In genomic region chr11:60700320-60701185, GRCm38 (mm10) we compare ENCODE assay signal across 8 mouse cellular contexts. TPM values are rescaled to one million over a fixed set of nuclear protein-coding genes. Genes with fewer than 3 reads are reported as not detected.
DNase-seq lines count a peak whose midpoint lies in the region; ATAC-seq and TF ChIP-seq lines count a peak whose summit lies in the region.

No protein-coding gene starts in this region.

- H3K27me3 ChIP-seq in E14TG2a.4 (ENCODE audit: insufficient read depth, low read length): peaks cover 9% of the 10 kb centered on the region
- no peaks in the 10 kb centered on the region for H3K27me3 ChIP-seq in liver, embryonic 13.5 days
- no peaks in the 10 kb centered on the region for H3K27me3 ChIP-seq in stomach, embryonic 14.5 days (ENCODE audit: control insufficient read depth, insufficient read depth, low read length)

- no peak for TF ChIP-seq CTCF in E14TG2a.4 (conservative IDR thresholded peaks at IDR 0.05; ENCODE audit: low read length)

- H3K27ac ChIP-seq in liver, embryonic 13.5 days: peak overlapping the region; percentile 89
- H3K27ac ChIP-seq in stomach, embryonic 14.5 days (ENCODE audit: low read length): peak overlapping the region; percentile 88; the same call in 1 of the 2 replicates

- H3K4me3 ChIP-seq in E14TG2a.4 (replicated peaks; ENCODE audit: low read length): peak overlapping the region; percentile 91
- H3K4me3 ChIP-seq in liver, embryonic 13.5 days (replicated peaks): peak overlapping the region; percentile 87
- peak overlapping the region; percentile 68 for H3K4me3 ChIP-seq in stomach, embryonic 14.5 days (ENCODE audit: low read depth, low read length)

- peak overlapping the region; percentile 91 for H3K9ac ChIP-seq in liver, embryonic 13.5 days
- peak overlapping the region; percentile 76 for H3K9ac ChIP-seq in stomach, embryonic 14.5 days (replicated peaks; ENCODE audit: low read depth, low read length)

- peaks cover 36% of the 10 kb centered on the region for H3K36me3 ChIP-seq in E14TG2a.4 (ENCODE audit: insufficient read depth, low read length)
- H3K36me3 ChIP-seq in liver, embryonic 13.5 days: peaks cover 8% of the 10 kb centered on the region
- peaks cover 22% of the 10 kb centered on the region for H3K36me3 ChIP-seq in stomach, embryonic 14.5 days (ENCODE audit: control insufficient read depth, insufficient read depth, low read length)

- peaks cover 58% of the 10 kb centered on the region for H3K4me1 ChIP-seq in E14TG2a.4 (replicated peaks; ENCODE audit: low read depth, low read length)
- H3K4me1 ChIP-seq in liver, embryonic 13.5 days (replicated peaks): peaks cover 43% of the 10 kb centered on the region
- H3K4me1 ChIP-seq in stomach, embryonic 14.5 days (ENCODE audit: control insufficient read depth, insufficient read depth, low read length): peaks cover 21% of the 10 kb centered on the region

- H3K9me3 ChIP-seq in E14TG2a.4 (ENCODE audit: low read length): no peaks in the 10 kb centered on the region
- no peaks in the 10 kb centered on the region for H3K9me3 ChIP-seq in liver, embryonic 13.5 days (replicated peaks)
- no peaks in the 10 kb centered on the region for H3K9me3 ChIP-seq in stomach, embryonic 14.5 days (ENCODE audit: control insufficient read depth, low read depth, low read length)

- WGBS in liver, embryonic 13.5 days (ENCODE audit: insufficient replicate concordance): 24% methylated on average over 12 of the region's 12 CpGs
- WGBS in stomach, embryonic 14.5 days: 22% methylated on average over 12 of the region's 12 CpGs

- ATAC-seq in liver, embryonic 13.5 days (ENCODE audit: low read depth): no peak
- no peak for ATAC-seq in stomach, embryonic 14.5 days (ENCODE audit: insufficient number of reproducible peaks, insufficient read depth, low FRiP score, low read depth)
- ATAC-seq in monocyte, adult 5-6 weeks (replicated peaks; ENCODE audit: insufficient number of reproducible peaks, low FRiP score, low TSS enrichment, poor library complexity, severe bottlenecking): no peak

- peak; percentile 12 for DNase-seq in kidney, adult 9 months
- no peak for DNase-seq in kidney, adult 8-10 months
- DNase-seq in cerebellum, adult 9-11 months: peak; percentile 46
- DNase-seq in heart, postnatal 4 days: peak; percentile 4
- no peak for DNase-seq in liver, embryonic 13.5 days

- peak overlapping the region; percentile 92 for H3K4me2 ChIP-seq in liver, embryonic 13.5 days
- peak overlapping the region; percentile 83 for H3K4me2 ChIP-seq in stomach, embryonic 14.5 days (replicated peaks; ENCODE audit: low read depth, low read length)

RNA-seq across cellular contexts. Expression of gene Llgl1, which starts 1.0 kb away (rescaled TPM):
- total RNA-seq in heart, postnatal 4 days (2021): 10 to 100 TPM; 26.6 to 28.4 TPM
- polyA plus RNA-seq in liver, embryonic 13.5 days (2015; fragmentation: Nextera tagmentation; extraction: Ambion mirVana): 11.2 and 12.4 TPM in 2 replicates
- 51.8 and 55.1 TPM in 2 replicates for polyA plus RNA-seq in stomach, embryonic 14.5 days (2014; fragmentation: Nextera tagmentation; extraction: Ambion mirVana)
- total RNA-seq in monocyte, adult 5-6 weeks (2017): 5.3 to 8.3 TPM (median 5.3 TPM) in 3 replicates

RNA-seq across cellular contexts. Expression of gene Flii, which starts 26.5 kb away (rescaled TPM):
- 100 to 1,000 TPM; 104 to 107 TPM for total RNA-seq in heart, postnatal 4 days (2021)
- 25.2 and 28.7 TPM in 2 replicates for polyA plus RNA-seq in liver, embryonic 13.5 days (2015; fragmentation: Nextera tagmentation; extraction: Ambion mirVana)
- polyA plus RNA-seq in stomach, embryonic 14.5 days (2014; fragmentation: Nextera tagmentation; extraction: Ambion mirVana): 67.6 and 76.2 TPM in 2 replicates
- total RNA-seq in monocyte, adult 5-6 weeks (2017): 279 to 316 TPM (median 279 TPM) in 3 replicates

RNA-seq across cellular contexts. Expression of gene Mief2, which starts 27.6 kb away (rescaled TPM):
- 10 to 100 TPM; 20.7 to 24.8 TPM for total RNA-seq in heart, postnatal 4 days (2021)
- 3.0 and 3.6 TPM in 2 replicates for polyA plus RNA-seq in liver, embryonic 13.5 days (2015; fragmentation: Nextera tagmentation; extraction: Ambion mirVana)
- 12.9 and 13.5 TPM in 2 replicates for polyA plus RNA-seq in stomach, embryonic 14.5 days (2014; fragmentation: Nextera tagmentation; extraction: Ambion mirVana)
- total RNA-seq in monocyte, adult 5-6 weeks (2017): 7.8 to 17.2 TPM (median 10.3 TPM) in 3 replicates

Comparison
In these comparisons a context has a peak if more than half of its experiments do, and no peak if none do; other contexts are left out.
1. DNase-seq: peak in kidney, adult 9 months (single experiment), cerebellum, adult 9-11 months (single experiment) and heart, postnatal 4 days (single experiment); none in kidney, adult 8-10 months (0 of 2) and liver, embryonic 13.5 days (single experiment).
2. Peak in every context shown above with its lines, with median percentiles within 50 percentile points of each other: H3K4me3 ChIP-seq.